Mouse (Mus musculus): ENCODE results near the gene Naif1.

- no peak for TF ChIP-seq TCF12 (IDR thresholded peaks at IDR 0.05; ENCODE audit: insufficient read depth, poor library complexity, severe bottlenecking)
- TF ChIP-seq POLR2A (IDR thresholded peaks at IDR 0.05; ENCODE audit: insufficient read length, low read depth) = no peak
- no peak for TF ChIP-seq E2F4 (IDR thresholded peaks at IDR 0.05; ENCODE audit: insufficient read depth)
Observed at GRCm38 (mm10) chr2:32503588-32503987, 53.3 kb downstream of the Naif1 start.

Measured in myocyte (in vitro differentiated cells).